Mouse (Mus musculus) forebrain, postnatal 0 days (tissue): Measurements from ENCODE around the gene Camta1. TPM values are rescaled to one million over a fixed set of nuclear protein-coding genes. Genes with fewer than 3 reads are reported as not detected.

Experiments used
- ATAC-seq: fragments of 200-750 bp; cut with Nextera tagmentation; 2 replicates; pipeline ENCODE4 v1.8.0; 2017; ENCODE audit warnings: mild to moderate bottlenecking, moderate library complexity
- DNase-seq: peaks from one replicate; pipeline ENCODE4 v3.0.0-alpha.2; 2015
- H3K27ac ChIP-seq: fragments of 300-500 bp; sonication (generic); 2 replicates; pipeline ENCODE4 v1.5.1; 2014; ENCODE audit warnings: low read depth, mild to moderate bottlenecking, antibody characterized with exemption, low read length, moderate library complexity, mixed read lengths
- H3K27me3 ChIP-seq: fragments of 300-500 bp; sonication (generic); 2 replicates; pipeline ENCODE4 v1.6.1; 2014; ENCODE audit warnings: mild to moderate bottlenecking, low read length, mixed read lengths; ENCODE audit not compliant: insufficient read depth
- H3K36me3 ChIP-seq: fragments of 300-500 bp; sonication (generic); 2 replicates; pipeline ENCODE4 v1.6.1; 2014; ENCODE audit warnings: mild to moderate bottlenecking, moderate library complexity; ENCODE audit not compliant: insufficient read depth
- H3K4me1 ChIP-seq: fragments of 300-500 bp; sonication (generic); 2 replicates; pipeline ENCODE4 v1.6.1; 2014; ENCODE audit warnings: antibody characterized with exemption; ENCODE audit not compliant: insufficient read depth
- H3K4me2 ChIP-seq: fragments of 300-500 bp; sonication (generic); 2 replicates; pipeline ENCODE4 v1.6.1; 2014; ENCODE audit warnings: low read depth, mild to moderate bottlenecking, moderate library complexity
- H3K4me3 ChIP-seq: fragments of 300-500 bp; sonication (generic); 2 replicates; pipeline ENCODE4 v1.5.1; 2014; ENCODE audit warnings: low read depth, low read length, mixed read lengths
- H3K9ac ChIP-seq: fragments of 300-500 bp; sonication (generic); 2 replicates; pipeline ENCODE4 v1.6.1; 2014; ENCODE audit warnings: mild to moderate bottlenecking
- H3K9me3 ChIP-seq: fragments of 300-500 bp; sonication (generic); 2 replicates; pipeline ENCODE4 v1.6.1; 2016; ENCODE audit warnings: low read length
- CTCF ChIP-seq: sonication (generic); IDR thresholded peaks from 2 replicates; pipeline ENCODE4 v1.5.1; 2016; ENCODE audit warnings: antibody characterized with exemption, control low read depth, low read depth
- WGBS: fragments of 180-500 bp; shearing (Covaris S2); extraction: QIAGEN DNeasy Blood & Tissue Kit; methylation state at CpG from one replicate; pipeline ENCODE4 v1.1.7; 2014; 5-methylcytosine and 5-hydroxymethylcytosine counted together
- polyA plus RNA-seq: library from polyadenylated mRNA; unstranded; fragments of >200 nt; fragmentation: Nextera tagmentation; extraction: Ambion mirVana; gene quantifications from 2 replicates; pipeline ENCODE4 v1.2.1, GENCODE M21; 2015
- total RNA-seq: library from RNA; depleted of rRNA; stranded (reverse); fragments of >200 nt; gene quantifications from 2 replicates; pipeline ENCODE4 v1.2.3, GENCODE M21; 2014; rRNA removed

Camta1 gene
- total RNA-seq (87.4 and 89.6 TPM in 2 replicates), polyA plus RNA-seq (109 and 131 TPM in 2 replicates)

- WGBS, result 1% methylated on average over 84 of the region's 85 CpGs
- TF ChIP-seq CTCF, result no peak
- Histone ChIP-seq H3K36me3 (no peaks in the 10 kb centered on the region), H3K4me2 (peak within 1 kb of the TSS; percentile 97), H3K4me3 (peak within 1 kb of the TSS; percentile 88), H3K27ac (peak within 1 kb of the TSS; percentile 89), H3K9me3 (no peaks in the 10 kb centered on the region), H3K27me3 (no peaks in the 10 kb centered on the region), H3K9ac (peak within 1 kb of the TSS; percentile 70), H3K4me1 (no peaks in the 10 kb centered on the region)
- DNase-seq (peak; percentile 99), ATAC-seq (peak; percentile 96)
These were observed at the start of gene Camta1 for GRCm38 (mm10) chr4:151861806-151862739. Gene Camta1 (minus strand): TSS chr4:151861876.

GRCm38 (mm10) chr4:151908809-151909208 lies 47.1 kb upstream of the Camta1 start:
- no peak for TF ChIP-seq CTCF
- ATAC-seq (no peak), DNase-seq (no peak)
- Histone ChIP-seq H3K27ac (no peak overlapping the region), H3K4me3 (no peak overlapping the region), H3K36me3 (no peaks in the 10 kb centered on the region), H3K27me3 (no peaks in the 10 kb centered on the region; the same call in 1 of the 2 replicates), H3K9ac (no peak overlapping the region), H3K4me2 (no peak overlapping the region), H3K4me1 (no peaks in the 10 kb centered on the region), H3K9me3 (no peaks in the 10 kb centered on the region)
- WGBS, result 78% methylated on average over 8 of the region's 8 CpGs

- no peak; the same call in 1 of the 2 replicates for ATAC-seq
- no peak for DNase-seq
- no peak overlapping the region for H3K9ac ChIP-seq
- no peak for TF ChIP-seq CTCF
- no peaks in the 10 kb centered on the region for H3K36me3 ChIP-seq
- H3K4me2 ChIP-seq, result no peak overlapping the region
- H3K27me3 ChIP-seq, result no peaks in the 10 kb centered on the region; the same call in 1 of the 2 replicates
- 83% methylated on average over 26 of the region's 26 CpGs for WGBS
- H3K9me3 ChIP-seq, result no peaks in the 10 kb centered on the region
- no peak overlapping the region for H3K4me3 ChIP-seq
- no peak overlapping the region for H3K27ac ChIP-seq
- no peaks in the 10 kb centered on the region for H3K4me1 ChIP-seq
These were observed 46.1 kb upstream of the Camta1 start for GRCm38 (mm10) chr4:151907577-151908343.

GRCm38 (mm10) chr4:151905621-151906020 lies 43.9 kb upstream of the Camta1 start:
- no peak overlapping the region for H3K9ac ChIP-seq
- no peaks in the 10 kb centered on the region for H3K4me1 ChIP-seq
- H3K27ac ChIP-seq, result no peak overlapping the region
- no peaks in the 10 kb centered on the region for H3K36me3 ChIP-seq
- 80% methylated on average over 4 of the region's 4 CpGs for WGBS
- no peak for ATAC-seq
- H3K4me2 ChIP-seq, result no peak overlapping the region
- no peak for TF ChIP-seq CTCF
- no peak for DNase-seq
- no peak overlapping the region for H3K4me3 ChIP-seq
- no peaks in the 10 kb centered on the region; the same call in 1 of the 2 replicates for H3K27me3 ChIP-seq
- no peaks in the 10 kb centered on the region for H3K9me3 ChIP-seq

GRCm38 (mm10) chr4:151904098-151904497 lies 42.4 kb upstream of the Camta1 start:
- no peak for TF ChIP-seq CTCF
- DNase-seq, result no peak
- WGBS, result 53% methylated on average over 11 of the region's 11 CpGs
- no peaks in the 10 kb centered on the region for H3K4me1 ChIP-seq
- no peak overlapping the region for H3K4me2 ChIP-seq
- no peak overlapping the region for H3K9ac ChIP-seq
- ATAC-seq, result no peak
- H3K9me3 ChIP-seq, result no peaks in the 10 kb centered on the region
- H3K27ac ChIP-seq, result no peak overlapping the region
- H3K36me3 ChIP-seq, result no peaks in the 10 kb centered on the region
- no peak overlapping the region for H3K4me3 ChIP-seq
- no peaks in the 10 kb centered on the region; the same call in 1 of the 2 replicates for H3K27me3 ChIP-seq

- 62% methylated on average over 14 of the region's 14 CpGs for WGBS
- Histone ChIP-seq H3K4me3 (no peak overlapping the region), H3K9me3 (no peaks in the 10 kb centered on the region), H3K27ac (no peak overlapping the region), H3K9ac (no peak overlapping the region), H3K36me3 (no peaks in the 10 kb centered on the region), H3K4me2 (no peak overlapping the region), H3K4me1 (no peaks in the 10 kb centered on the region), H3K27me3 (no peaks in the 10 kb centered on the region)
- no peak for TF ChIP-seq CTCF
- ATAC-seq, result no peak
- no peak for DNase-seq
These were observed 41.1 kb upstream of the Camta1 start for GRCm38 (mm10) chr4:151902689-151903241.
